Mouse (Mus musculus) left cerebral cortex, adult 2 months (tissue): ENCODE data around the gene Gm21994. TPM values are rescaled to one million over a fixed set of nuclear protein-coding genes. Genes with fewer than 3 reads are reported as not detected.
A peak's percentile ranks its signal among the peaks of the same experiment; 100 is the strongest.
"Not testable (repeated sequence)": the region's sequence is repeated elsewhere in the genome, so short reads cannot be mapped to it uniquely, and the experiment has no call there.

ENCODE experiments used
- DNase-seq, 2 experiments: peaks; one replicate each; pipeline ENCODE4 v3.0.0; 2021 to 2022; ENCODE audit warnings: low spot score in 2 of 2, mixed read lengths in 1 of 2; ENCODE audit errors: extremely low spot score in 1 of 2
- H3K27ac ChIP-seq: fragments of 200-600 bp; 2 replicates; pipeline ENCODE4 v1.8.1; 2022
- H3K4me3 ChIP-seq: fragments of 200-600 bp; 2 replicates; pipeline ENCODE4 v1.8.1; 2022
- CTCF ChIP-seq: fragments of 200-600 bp; IDR thresholded peaks from 2 replicates; pipeline ENCODE4 v1.8.1; 2022; ENCODE audit warnings: antibody characterized with exemption, mild to moderate bottlenecking, moderate library complexity
- intact Hi-C: fragments of 180-260 bp; cut with DNase I; formaldehyde crosslinking; loops from one replicate; pipeline ENCODE4 v1.15.1; 2025
- long read RNA-seq, 2 experiments: library from polyadenylated mRNA; stranded (forward); transcript quantifications; one replicate each; pipeline ENCODE4 v2.0.0; 2021; ENCODE audit warnings: borderline mapping rate in 2 of 2
- total RNA-seq, 2 experiments: library from RNA; stranded (reverse); gene quantifications; 2 replicates each; pipeline ENCODE4 v1.2.3; 2021

The Gm21994 gene
- 1 to 10 TPM; 6.5 to 7.9 TPM for total RNA-seq
- long read RNA-seq, experiment 1 = 0 reads
- long read RNA-seq, experiment 2 = 0 reads

GRCm38 (mm10) chr2:150255491-150255890 is at the start of gene Gm21994:
TSS of gene Gm21994 (minus strand) at chr2:150255591.
- H3K27ac ChIP-seq, DNase-seq, H3K4me3 ChIP-seq, intact Hi-C loops: not testable (repeated sequence)

GRCm38 (mm10) chr2:150299096-150299495 is 43.7 kb upstream of the Gm21994 start:
- DNase-seq = no peak
- intact Hi-C loops = no loop called here
- H3K27ac ChIP-seq = no peak overlapping the region
- no peak overlapping the region for H3K4me3 ChIP-seq
- no peak for TF ChIP-seq CTCF

GRCm38 (mm10) chr2:150293669-150294068 is 38.3 kb upstream of the Gm21994 start:
- no peak for DNase-seq
- no peak for TF ChIP-seq CTCF
- intact Hi-C loops = no loop called here
- H3K4me3 ChIP-seq = no peak overlapping the region
- no peak overlapping the region for H3K27ac ChIP-seq

GRCm38 (mm10) chr2:150257291-150257690 is 1.9 kb upstream of the Gm21994 start, which contains the start of gene Gm14124:
TSS of gene Gm14124 (plus strand) at chr2:150257517.
- intact Hi-C loops, H3K27ac ChIP-seq, DNase-seq, H3K4me3 ChIP-seq: not testable (repeated sequence)

GRCm38 (mm10) chr2:150256861-150257260 is 1.5 kb upstream of the Gm21994 start:
- intact Hi-C loops, DNase-seq, H3K27ac ChIP-seq, H3K4me3 ChIP-seq: not testable (repeated sequence)

GRCm38 (mm10) chr2:150243211-150243610 is 12.2 kb downstream of the Gm21994 start:
- no peak for DNase-seq
- H3K4me3 ChIP-seq = no peak overlapping the region
- H3K27ac ChIP-seq = no peak overlapping the region
- intact Hi-C loops = loop anchor here (10.0 kb wide), 1 partner anchor 82 kb away; the partner anchor contains the start of gene Gm10130
- no peak for TF ChIP-seq CTCF

GRCm38 (mm10) chr2:150223263-150223662 is 32.1 kb downstream of the Gm21994 start:
- H3K4me3 ChIP-seq, intact Hi-C loops: not testable (repeated sequence)

GRCm38 (mm10) chr2:150218363-150218725 is 37.0 kb downstream of the Gm21994 start:
- not testable (repeated sequence) for H3K27ac ChIP-seq, DNase-seq
- intact Hi-C loops = loop anchor here (5.0 kb wide), 1 partner anchor 234 kb away; the partner anchor contains the start of gene Zfp442
- peak overlapping the region; percentile 47 for H3K4me3 ChIP-seq

More at GRCm38 (mm10) chr2:150223263-150223662, 32.1 kb downstream of the Gm21994 start:
- DNase-seq, H3K27ac ChIP-seq: not testable (repeated sequence)

- peak; percentile 76 to 78 for DNase-seq
- not testable (repeated sequence) for H3K27ac ChIP-seq
- intact Hi-C loops = loop anchor here (5.0 kb wide), 1 partner anchor 235 kb away; the partner anchor contains the start of gene Zfp442
- H3K4me3 ChIP-seq = peak within 1 kb of the TSS; percentile 47
Measured at GRCm38 (mm10) chr2:150217600-150218362, 37.6 kb downstream of the Gm21994 start, which contains the start of gene Zfp937. TSS of gene Zfp937 (plus strand) at chr2:150218073.

Other genes with a start within 250 kb of the Gm21994 start
- gene Zfp120, start 118.9 kb downstream of the Gm21994 start, total RNA-seq = 10 to 100 TPM; 10.7 to 11.0 TPM
- gene Gm10770, start 75.9 kb downstream of the Gm21994 start, total RNA-seq = not detected
- gene Gm14139, start 73.8 kb downstream of the Gm21994 start, total RNA-seq = not detected
- gene Zfp937, start 37.5 kb downstream of the Gm21994 start, total RNA-seq = 1 to 10 TPM; 9.6 to 9.7 TPM
- under 1 TPM; 0.32 to 0.37 TPM for gene Gm14124, start 1.9 kb upstream of the Gm21994 start, total RNA-seq
- gene Gm10130, start 68.1 kb upstream of the Gm21994 start, total RNA-seq = 1 to 10 TPM in 1 of 2 experiments, not detected in 1; 2.6 TPM
- 1 to 10 TPM; 8.4 to 9.2 TPM for gene 3300002I08Rik, start 107.2 kb upstream of the Gm21994 start, total RNA-seq
- 1 to 10 TPM; 6.4 to 8.3 TPM for gene Zfp442, start 195.9 kb upstream of the Gm21994 start, total RNA-seq
- gene Zfp345, start 229.5 kb upstream of the Gm21994 start, total RNA-seq = under 1 TPM in 1 of 2 experiments, not detected in 1; 0.23 TPM